Mouse (Mus musculus): Measurements from ENCODE around the gene Vgll4. TPM values are rescaled to one million over a fixed set of nuclear protein-coding genes. Genes with fewer than 3 reads are reported as not detected.
"Not testable (repeated sequence)": the region's sequence is repeated elsewhere in the genome, so short reads cannot be mapped to it uniquely, and the experiment has no call there.

The Vgll4 gene
- total RNA-seq, 2 experiments from 2014 or later = 50.7 to 62.5 TPM

DNA sequence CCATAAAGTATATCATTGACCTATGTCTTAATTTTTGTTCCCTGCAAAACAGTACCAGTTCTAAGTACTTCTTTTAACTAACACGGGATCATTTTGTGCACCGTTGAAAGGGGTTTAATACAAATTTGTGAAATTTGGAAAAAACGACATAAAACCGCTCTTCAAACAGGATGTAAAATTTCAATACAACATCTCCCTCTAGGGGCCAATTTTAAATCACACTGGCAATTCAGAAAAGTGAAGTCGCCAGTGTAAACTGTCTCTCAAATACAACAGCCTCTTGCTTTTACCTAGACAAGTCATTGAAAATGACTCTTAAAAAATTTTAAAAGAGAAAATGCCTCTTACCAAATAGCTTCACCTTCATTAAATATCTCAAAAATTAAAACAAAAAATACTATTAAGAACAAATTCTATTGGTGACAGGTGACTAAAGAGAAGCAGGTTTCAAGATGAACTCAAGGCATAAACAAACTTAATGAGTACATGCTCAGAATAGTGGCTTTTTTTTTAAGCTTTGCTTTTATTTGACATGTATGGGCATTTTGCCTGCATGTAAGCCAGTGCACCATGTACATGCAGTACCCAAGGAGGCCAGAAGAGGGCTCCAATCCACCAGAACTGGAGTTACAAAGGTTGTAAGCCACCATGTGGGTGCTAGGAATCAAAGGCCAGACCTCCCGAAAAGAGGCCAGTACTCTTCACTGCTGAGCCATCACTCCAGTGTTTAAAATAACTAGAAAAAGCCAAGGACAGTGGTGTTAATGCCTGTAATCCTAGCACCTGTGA lies 43.2 kb downstream of the Vgll4 start:
- peak in 1 of 2 experiments; percentile 71 for DNase-seq (ENCODE audit: low spot score in 2 of 2)
- intact Hi-C loops (cut with DNase I) = loop anchor here (1.0 to 10.0 kb wide), 2 partner anchors 202 to 582 kb away; no protein-coding TSS in a partner anchor

DNA sequence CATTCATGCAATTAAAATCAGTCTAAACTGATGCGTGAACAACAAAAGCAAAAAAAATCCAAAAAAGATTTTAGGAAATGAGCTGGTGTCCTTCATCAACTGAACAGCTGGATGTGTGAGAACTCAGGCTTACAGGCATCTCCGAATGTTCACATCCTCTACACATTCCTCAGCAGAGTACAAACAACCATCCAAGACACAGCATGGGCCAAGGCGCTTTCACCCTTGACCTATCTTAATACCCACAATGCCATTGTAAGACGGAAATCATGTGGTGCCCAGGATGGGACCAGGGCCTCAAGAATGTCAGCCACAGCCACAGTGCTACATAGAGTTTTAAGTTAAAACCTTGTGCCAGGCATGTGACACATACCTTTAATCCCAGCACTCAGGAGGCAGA lies 44.6 kb downstream of the Vgll4 start:
- no peak for DNase-seq (ENCODE audit: low spot score in 2 of 2)
- intact Hi-C loops (cut with DNase I) = loop anchor here (10.0 kb wide), 1 partner anchor 580 kb away; no protein-coding TSS in a partner anchor

DNA sequence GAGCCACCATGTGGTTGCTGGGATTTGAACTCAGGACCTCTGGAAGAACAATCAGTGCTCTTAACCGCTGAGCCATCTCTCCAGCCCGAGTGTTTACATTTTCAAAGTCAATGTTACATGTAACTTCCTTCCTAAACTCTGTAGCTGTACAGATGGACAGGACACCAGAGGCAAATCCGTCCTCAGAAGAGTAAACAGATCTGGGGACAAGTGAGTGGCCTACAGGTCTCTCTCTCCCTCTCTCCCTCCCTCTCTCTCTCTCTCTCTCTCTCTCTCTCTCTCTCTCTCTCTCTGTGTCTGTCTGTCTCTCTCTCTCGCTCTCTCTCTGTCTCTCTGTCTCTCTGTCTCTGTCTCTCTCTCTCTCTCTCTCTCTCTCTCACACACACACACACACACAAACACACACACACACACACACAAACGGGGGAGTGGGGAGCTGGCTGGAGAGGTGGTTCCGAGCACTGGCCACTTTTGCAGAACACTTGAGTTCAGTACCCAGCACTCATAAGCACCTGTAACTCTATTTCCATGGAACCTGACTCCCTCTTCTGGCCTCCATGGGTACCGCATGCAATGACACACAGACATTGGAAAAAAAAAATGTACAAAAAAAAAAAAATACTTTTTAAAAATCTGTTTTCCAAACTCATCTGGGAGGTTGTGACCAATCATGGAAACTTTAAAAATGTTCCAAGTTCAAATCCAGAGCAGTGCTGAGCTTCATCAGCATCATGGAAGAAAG lies 47.3 kb downstream of the Vgll4 start:
- DNase-seq (ENCODE audit: low spot score in 2 of 2) = not testable (repeated sequence)
- intact Hi-C loops (cut with DNase I) = loop anchor here (10.0 kb wide), 1 partner anchor 578 kb away; no protein-coding TSS in a partner anchor

DNA sequence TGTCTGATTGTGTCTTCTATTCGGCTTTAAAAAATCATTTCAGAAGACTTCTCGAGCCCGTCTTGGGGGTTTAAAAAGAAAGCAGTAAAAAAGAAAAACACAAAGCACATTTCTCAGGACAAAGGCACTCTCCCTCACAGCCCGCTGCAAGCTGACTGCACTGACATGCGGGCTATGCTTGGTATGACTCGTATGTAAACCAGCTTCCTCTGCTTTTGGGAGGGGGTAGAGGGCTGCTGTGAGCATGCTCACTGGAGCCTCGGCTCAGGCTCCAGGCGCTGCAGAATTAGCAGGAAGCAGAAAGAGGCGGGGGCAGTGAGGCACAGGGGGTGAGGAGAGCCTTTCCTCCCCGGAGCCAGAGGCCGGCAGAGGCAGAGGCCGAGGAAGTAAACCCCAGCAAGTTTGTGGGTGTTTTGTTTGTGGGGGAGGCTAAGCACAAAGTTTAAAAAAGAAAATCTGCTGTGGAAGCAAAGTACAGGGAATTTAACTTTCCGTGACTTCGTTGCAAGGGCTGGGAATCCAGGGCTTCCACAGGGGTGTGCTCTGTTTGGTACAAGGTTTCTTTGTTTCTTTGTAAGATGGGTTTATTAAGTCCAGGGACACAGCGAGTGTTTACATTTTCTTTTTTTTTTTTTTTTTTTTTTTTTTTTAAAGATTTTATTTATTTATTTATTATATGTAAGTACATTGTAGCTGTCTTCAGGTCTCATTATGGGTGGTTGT lies 48.0 kb downstream of the Vgll4 start:
- DNase-seq (ENCODE audit: low spot score in 2 of 2) = peak; percentile 71 to 91
- intact Hi-C loops (cut with DNase I) = loop anchor here (1.0 to 10.0 kb wide), 2 partner anchors 46 to 577 kb away; no protein-coding TSS in a partner anchor

DNA sequence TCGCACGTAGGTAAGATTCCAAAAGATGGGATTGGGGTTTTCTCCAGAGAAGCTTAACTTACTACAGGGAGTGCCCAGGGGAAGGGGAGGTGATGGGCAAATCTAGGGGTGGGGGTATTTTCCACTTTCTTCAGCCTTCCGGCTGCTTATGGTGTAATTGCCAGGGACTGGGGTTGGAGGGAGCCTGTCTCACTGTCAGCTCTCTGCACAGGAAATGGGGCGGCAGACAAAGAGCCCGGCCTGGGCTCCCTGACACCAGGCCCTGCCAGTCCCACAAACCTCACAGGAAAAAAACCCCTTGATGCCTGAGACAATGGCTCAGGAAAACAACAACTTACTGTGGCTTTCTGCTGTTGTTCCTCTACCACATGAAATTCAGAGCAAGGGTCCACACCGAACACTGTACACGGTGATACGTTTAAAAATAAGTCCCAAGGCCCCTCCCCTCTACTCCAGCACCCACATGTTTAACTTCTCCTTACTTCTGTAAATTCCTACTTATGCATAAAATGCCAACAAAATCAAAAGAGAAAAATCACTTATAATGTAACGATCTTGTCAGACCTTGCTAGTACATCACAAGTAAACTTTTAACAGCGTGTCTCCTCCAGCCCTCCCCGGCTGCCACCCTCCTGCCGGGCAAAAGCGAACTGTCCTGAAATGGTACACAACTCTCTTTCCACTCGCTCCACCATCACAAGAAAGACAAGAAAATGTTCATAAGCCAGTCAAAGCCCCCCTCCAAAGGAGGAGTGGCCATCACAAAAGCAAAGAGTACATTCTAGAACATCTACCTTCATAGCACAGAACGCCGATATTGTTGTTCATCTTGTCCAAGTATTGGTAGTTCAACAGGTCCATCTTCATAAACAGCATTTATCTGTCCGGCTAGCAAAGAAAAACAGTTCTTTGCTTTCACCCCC lies 49.0 kb downstream of the Vgll4 start:
- DNase-seq (ENCODE audit: low spot score in 2 of 2) = no peak
- intact Hi-C loops (cut with DNase I) = loop anchor here (1.0 to 10.0 kb wide), 3 partner anchors 30 to 576 kb away; no protein-coding TSS in a partner anchor

DNA sequence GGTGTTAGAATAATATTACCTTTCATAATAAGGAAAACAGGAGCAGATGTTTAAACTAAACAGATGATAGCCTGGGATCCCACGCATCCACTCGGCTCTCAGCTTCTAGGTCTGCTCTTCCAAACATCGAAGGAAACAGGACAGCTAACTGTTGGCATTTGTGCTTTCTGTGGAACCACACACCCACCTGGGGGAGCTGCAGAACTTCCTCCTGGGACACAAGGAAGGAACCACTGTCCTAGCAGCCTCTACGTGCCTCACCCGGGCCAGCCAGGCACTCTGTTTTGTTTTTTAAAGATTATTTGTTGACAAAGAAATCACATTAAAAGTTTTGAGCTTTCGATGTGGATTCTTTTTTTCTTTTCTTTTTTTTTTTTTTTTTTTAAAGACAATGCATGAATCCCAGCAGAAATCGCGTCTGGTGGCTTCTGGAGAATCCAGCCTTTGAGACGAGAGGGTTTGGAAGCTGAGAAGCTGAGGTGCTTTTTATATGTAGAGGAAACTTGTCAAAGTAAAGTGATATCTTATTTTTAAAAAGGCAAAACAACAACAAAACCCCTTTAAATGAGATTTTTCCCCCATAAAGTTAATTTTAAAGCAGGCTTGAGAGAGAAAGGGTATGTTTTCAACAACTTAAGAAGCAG lies 50.0 kb downstream of the Vgll4 start:
- intact Hi-C loops (cut with DNase I) = loop anchor here (1.0 to 10.0 kb wide), 2 partner anchors 29 to 575 kb away; no protein-coding TSS in a partner anchor

DNA sequence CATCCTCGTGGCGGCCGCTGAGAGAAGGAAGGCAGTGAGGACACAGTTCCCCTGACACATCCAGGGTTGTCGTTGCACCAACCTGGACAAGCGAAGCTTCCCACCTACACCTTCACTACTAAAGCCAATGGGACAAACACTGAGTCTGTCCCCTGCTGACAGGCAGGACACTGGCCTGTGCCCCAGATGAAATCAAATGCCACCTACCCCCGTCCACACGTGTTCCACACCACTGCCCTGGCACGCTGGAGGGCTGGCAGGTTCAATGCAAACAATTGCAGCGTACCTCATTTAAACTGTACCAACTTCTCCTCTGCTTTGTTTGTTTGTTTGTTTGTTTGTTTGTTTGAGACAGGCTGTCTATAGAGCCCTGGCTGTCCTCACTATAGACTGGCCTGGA lies 50.8 kb downstream of the Vgll4 start:
- DNase-seq (ENCODE audit: low spot score in 2 of 2) = no peak
- intact Hi-C loops (cut with DNase I) = no loop called here

More for the DNA sequence above, 50.0 kb downstream of the Vgll4 start:
- no peak for DNase-seq (ENCODE audit: low spot score in 2 of 2)

DNA sequence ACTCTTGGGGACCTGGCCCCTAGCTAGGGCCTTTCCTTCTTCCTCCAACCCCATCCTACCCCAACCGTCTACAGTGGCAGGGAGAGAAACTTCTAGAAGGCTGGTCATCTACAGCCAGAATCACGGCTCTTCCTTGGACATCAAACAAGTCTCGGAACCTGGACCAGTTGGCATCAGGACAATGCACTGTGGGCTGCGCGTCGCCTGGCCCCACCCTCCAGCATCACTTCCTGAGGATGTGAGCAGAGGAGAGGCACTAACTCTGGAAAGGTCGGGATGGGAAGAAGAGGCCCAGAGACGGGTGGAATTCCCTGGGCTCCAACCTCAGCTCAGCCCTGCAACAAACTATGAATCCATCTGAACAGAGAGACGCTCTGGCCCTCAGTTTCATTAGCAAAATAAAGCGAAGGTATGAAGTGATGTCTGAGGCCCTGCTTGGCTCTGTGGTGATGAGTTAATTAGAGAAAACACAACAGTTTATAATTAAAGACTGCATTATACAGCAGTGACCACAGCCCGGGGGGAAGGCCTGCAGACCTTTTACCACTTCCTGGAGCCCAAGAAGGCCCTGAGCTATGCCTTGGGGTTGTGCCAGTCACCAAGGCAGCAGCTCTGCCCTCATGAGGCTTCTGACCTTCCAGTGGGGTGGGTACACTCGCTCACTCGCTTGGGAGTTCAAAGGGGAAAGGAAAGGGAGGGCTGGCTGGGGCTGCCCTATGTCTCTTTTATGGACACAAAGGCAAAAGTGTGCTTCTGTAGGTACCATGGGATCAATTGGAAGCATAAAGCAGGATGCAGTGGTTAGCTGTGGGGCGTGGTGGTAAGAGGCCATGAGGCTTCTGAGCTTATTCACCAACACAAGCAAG lies 51.8 kb downstream of the Vgll4 start:
- DNase-seq (ENCODE audit: low spot score in 2 of 2) = no peak
- intact Hi-C loops (cut with DNase I) = no loop called here

DNA sequence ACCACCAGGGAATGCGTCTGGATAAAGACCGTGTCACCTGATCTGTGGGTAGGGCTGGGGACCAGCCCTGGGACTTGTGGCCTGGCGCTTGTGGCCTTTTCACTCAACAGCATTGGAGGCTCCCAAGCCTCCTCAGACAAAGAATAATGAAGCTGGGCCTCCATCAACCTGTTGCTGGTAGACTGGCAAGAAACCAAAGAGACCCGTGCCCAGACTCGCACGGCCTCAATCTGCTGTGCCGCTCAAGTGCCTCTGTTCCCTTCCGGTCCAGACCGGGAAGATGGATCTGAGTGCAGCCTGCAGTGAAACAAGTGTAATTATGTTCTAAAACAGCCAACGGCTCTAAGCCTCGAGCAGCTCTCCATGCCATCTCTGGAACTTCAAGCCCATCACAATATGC lies 52.7 kb downstream of the Vgll4 start:
- no peak for DNase-seq (ENCODE audit: low spot score in 2 of 2)
- intact Hi-C loops (cut with DNase I) = no loop called here

DNA sequence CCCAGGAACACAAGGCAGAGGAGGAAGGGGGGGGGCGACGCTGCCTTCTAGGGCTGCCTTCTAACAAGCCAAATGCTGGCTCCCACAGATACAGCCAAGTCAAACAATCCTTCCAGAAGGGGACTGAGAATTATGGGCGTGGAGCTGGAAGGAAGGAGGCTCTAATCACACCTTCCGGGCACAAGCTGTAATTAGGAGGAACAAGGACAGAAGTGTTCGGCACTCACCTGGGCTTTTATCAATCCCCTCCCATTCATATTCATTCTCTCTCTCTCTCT lies 53.1 kb downstream of the Vgll4 start:
- DNase-seq (ENCODE audit: low spot score in 2 of 2) = no peak
- intact Hi-C loops (cut with DNase I) = no loop called here

DNA sequence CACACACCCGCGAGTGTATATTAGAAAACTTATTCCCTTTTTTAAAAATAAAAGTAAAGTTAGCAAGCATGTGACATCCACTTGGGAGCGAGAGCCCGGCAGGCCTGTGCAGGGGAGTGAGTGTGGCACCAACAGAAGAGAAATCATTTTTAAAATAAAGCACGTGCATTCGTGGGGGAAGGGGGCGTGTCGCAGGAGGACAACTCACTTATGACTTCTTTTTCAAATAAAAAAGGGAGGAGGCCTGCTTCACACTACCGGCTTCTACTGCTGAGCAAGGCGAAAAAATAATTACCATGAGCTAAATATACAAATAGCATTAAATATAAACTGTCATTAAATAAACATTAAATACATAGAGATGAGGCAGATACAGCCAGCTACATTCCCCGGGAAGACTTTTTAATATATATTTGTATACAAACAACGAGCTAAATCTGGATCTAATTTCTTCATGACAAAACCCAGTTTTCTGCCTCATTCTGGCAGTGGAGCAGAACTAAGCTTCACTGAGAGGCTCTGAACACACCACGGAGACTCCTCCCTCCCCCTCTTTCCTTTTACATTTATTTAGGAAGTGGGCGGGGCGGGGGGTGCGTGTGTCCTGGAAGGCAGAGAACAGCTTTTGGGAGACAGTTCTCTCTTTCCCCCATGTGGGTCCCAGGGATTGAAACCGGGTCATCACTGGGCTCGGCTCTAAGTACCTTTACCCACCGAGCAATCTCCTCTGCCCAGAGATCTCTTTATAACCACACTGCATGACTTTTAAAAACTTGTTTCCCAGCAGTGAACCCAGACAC lies 53.7 kb downstream of the Vgll4 start:
- intact Hi-C loops (cut with DNase I) = no loop called here
- no peak for DNase-seq (ENCODE audit: low spot score in 2 of 2)

DNA sequence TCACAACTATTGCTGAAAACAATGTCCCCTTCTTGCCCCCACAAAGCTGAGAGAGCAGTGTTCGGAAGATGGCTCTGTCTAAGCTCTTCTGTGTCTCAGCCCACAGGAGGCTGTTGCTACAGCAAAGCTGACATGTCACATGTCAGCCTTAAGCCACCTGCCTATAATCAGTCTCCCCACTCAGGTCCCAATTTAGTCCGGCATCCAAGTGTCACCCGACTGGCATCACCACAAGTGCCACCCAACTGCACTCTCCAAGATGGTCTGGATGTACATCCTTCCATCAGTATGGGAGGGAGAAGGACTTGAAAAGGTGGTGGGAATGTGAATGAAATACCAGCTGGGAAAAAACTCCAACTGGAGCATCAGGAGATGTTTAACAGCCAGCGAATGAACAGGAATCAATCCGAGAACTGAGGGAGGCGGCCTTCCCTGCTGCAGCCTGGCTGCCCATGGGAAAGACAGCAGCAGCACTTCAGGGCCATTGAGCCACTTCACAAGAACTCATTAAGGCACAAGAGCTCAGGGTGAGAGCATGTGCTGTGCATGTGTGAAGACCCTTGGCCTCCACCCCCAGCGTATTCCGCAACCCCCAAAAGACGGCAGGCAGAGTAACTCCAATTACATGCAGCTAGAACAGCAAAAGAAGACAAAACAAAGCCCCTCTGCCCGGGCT lies 55.6 kb downstream of the Vgll4 start:
- no peak for DNase-seq (ENCODE audit: low spot score in 2 of 2)
- intact Hi-C loops (cut with DNase I) = no loop called here

DNA sequence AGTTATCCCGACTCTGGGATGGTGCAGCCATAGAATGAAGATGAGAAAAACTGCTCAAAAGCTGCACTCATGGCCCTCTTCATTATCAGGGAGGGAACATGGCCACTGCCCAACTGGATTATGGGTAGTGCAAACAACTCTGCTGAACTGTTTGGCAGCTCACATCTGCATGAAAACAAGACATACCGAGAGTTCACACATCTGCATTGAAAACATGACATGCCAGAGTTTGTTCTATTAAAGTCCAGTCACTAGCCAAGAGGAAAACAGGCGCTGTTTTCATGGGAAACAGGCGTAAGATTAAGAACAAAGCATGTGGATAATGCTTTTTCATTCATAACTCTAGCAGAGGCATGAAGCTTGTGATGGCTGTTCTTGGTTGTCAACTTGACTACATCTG lies 56.7 kb downstream of the Vgll4 start:
- intact Hi-C loops (cut with DNase I) = no loop called here

DNA sequence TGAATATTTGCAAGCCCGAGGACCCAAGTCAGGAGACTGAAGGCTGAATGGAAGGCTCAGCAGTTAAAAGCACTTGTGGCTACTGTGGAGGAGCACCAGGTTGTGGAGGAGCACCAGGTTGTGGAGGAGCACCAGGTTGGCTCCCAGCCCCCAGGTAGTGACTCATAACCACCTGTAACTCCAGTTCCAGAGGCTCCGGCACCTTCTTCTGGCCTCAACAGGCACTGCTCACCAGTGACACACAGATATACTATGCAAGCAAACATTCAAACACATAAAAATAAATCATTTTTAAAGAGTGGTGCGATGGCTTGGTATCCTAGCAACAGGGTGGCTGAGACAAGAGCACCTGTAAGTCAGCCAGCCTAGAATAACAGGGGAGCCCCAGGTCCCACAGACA lies 58.3 kb downstream of the Vgll4 start:
- DNase-seq (ENCODE audit: low spot score in 2 of 2) = no peak
- intact Hi-C loops (cut with DNase I) = no loop called here

More for the DNA sequence above, 56.7 kb downstream of the Vgll4 start:
- DNase-seq (ENCODE audit: low spot score in 2 of 2) = no peak

DNA sequence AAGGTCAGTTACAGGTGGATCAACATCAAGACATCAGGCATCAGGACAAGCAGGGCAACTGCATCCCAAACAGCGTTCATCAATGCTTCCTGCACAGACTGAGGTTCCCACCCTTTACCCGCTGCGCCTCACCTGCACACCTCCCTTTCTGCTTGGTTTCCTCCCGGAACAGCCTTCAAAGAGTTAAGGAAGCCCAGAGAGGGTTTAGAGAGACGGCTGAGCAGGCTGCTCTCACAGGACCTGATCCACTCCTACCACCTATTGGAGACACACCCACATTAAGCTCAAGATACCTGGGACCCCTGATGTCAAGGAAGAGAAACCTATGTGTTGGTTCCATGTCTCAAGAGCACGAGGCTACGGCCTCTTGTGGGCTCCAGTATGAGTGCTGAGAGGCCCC lies 60.0 kb downstream of the Vgll4 start:
- no peak for DNase-seq (ENCODE audit: low spot score in 2 of 2)
- intact Hi-C loops (cut with DNase I) = no loop called here

DNA sequence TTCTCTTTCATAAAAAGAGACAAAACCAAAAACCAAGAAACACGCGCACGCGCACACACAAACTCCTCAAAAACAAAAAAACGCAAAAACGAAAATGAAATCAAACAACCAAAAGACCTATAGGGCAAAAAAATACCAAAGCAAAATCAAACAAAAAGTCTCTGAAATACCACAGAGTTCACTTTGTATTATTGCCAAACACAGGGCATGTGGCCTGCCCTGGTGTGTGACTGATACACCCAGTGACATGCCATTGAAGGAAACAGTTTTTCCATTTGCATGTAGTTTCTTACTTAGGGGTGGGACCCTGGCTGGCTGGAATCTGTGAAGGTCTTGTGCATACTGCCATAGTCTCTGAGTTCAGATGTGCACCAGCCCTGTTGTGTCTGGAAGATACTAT lies 62.3 kb downstream of the Vgll4 start:
- DNase-seq (ENCODE audit: low spot score in 2 of 2) = no peak
- intact Hi-C loops (cut with DNase I) = no loop called here

DNA sequence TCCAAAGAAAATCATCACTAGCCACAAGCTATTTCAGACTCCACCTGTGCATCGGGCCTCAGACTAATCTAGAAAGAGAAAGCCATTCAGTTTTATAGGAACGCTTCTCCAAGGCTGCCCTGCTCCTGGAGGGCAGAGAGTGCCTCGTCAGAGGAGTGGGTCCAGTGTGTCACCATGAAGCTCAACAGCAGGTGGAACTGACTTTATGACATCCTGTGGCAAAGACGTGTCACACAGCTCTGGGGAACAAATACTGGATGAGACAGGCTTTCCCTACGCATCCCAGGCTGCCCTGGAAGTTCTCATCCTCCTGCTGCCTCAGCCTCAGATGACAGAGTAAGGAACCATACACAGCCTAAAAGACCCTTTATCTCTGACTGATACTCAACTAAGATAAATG lies 63.6 kb downstream of the Vgll4 start:
- DNase-seq (ENCODE audit: low spot score in 2 of 2) = no peak
- intact Hi-C loops (cut with DNase I) = no loop called here
